Mouse (Mus musculus) neural tube, embryonic 14.5 days (tissue): ENCODE data around the gene F2rl3. TPM values are rescaled to one million over a fixed set of nuclear protein-coding genes. Genes with fewer than 3 reads are reported as not detected.

ENCODE experiments used
- ATAC-seq: fragments of 200-750 bp; cut with Nextera tagmentation; 2 replicates; pipeline ENCODE4 v1.8.0; 2017; ENCODE audit warnings: low read depth, mild to moderate bottlenecking, moderate TSS enrichment, moderate library complexity
- H3K27ac ChIP-seq: fragments of 300-500 bp; sonication (generic); 2 replicates; pipeline ENCODE4 v1.5.1; 2014; ENCODE audit warnings: low read depth, mild to moderate bottlenecking, control low read depth, low read length, moderate library complexity, mixed read lengths
- H3K27me3 ChIP-seq: fragments of 300-500 bp; sonication (generic); 2 replicates; pipeline ENCODE4 v1.6.1; 2014; ENCODE audit warnings: low read length; ENCODE audit not compliant: control insufficient read depth, insufficient read depth
- H3K36me3 ChIP-seq: fragments of 300-500 bp; sonication (generic); 2 replicates; pipeline ENCODE4 v1.6.1; 2014; ENCODE audit warnings: low read length, mixed read lengths; ENCODE audit not compliant: control insufficient read depth, insufficient read depth
- H3K4me1 ChIP-seq: fragments of 300-500 bp; sonication (generic); 2 replicates; pipeline ENCODE4 v1.6.1; 2014; ENCODE audit warnings: low read length; ENCODE audit not compliant: control insufficient read depth, insufficient read depth
- H3K4me2 ChIP-seq: fragments of 300-500 bp; sonication (generic); 2 replicates; pipeline ENCODE4 v1.6.1; 2014; ENCODE audit warnings: mild to moderate bottlenecking, low read depth, low read length, control low read depth
- H3K4me3 ChIP-seq: fragments of 300-500 bp; sonication (generic); 2 replicates; pipeline ENCODE4 v1.5.1; 2014; ENCODE audit warnings: low read depth, low read length, control low read depth, mixed read lengths
- H3K9ac ChIP-seq: fragments of 300-500 bp; sonication (generic); replicated peaks from 2 replicates; pipeline ENCODE4 v1.6.1; 2014; ENCODE audit warnings: low read depth, mild to moderate bottlenecking, control low read depth, low read length, mixed read lengths
- H3K9me3 ChIP-seq: fragments of 300-500 bp; sonication (generic); 2 replicates; pipeline ENCODE4 v1.6.1; 2016; ENCODE audit warnings: low read length; ENCODE audit not compliant: control insufficient read depth
- WGBS: fragments of 180-500 bp; shearing (Covaris S2); extraction: QIAGEN DNeasy Blood & Tissue Kit; methylation state at CpG from one replicate; pipeline ENCODE4 v1.1.7; 2014; 5-methylcytosine and 5-hydroxymethylcytosine counted together
- polyA plus RNA-seq: library from polyadenylated mRNA; unstranded; fragments of >200 nt; fragmentation: Nextera tagmentation; extraction: Ambion mirVana; gene quantifications from 2 replicates; pipeline ENCODE4 v1.2.1, GENCODE M21; 2014

F2rl3 gene
- polyA plus RNA-seq, 1 experiment from 2014 or later: 0.33 TPM

DNA sequence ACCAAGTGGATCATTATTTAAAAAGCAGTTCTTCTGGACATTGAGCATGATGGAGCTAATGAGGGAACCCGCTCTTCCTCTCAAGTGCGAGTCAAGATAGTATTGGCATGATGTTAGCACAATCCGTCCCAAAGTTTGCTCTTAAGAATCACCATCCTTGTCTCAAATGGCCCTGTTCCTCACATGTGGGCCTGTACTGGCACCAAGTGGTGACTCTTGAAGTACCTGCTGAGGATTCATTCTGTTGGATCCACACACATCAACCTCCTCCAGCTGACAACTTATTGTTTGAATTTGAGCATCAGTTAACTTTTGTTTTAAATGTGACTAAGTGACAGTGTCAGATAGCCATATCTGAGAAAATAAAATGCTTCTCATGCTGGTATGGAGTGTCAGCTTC is 51.0 kb downstream of the F2rl3 start:
- Histone ChIP-seq H3K4me1 (no peaks in the 10 kb centered on the region), H3K4me3 (no peak overlapping the region), H3K27ac (no peak overlapping the region), H3K4me2 (no peak overlapping the region), H3K27me3 (no peaks in the 10 kb centered on the region), H3K9me3 (no peaks in the 10 kb centered on the region), H3K36me3 (no peaks in the 10 kb centered on the region), H3K9ac (no peak overlapping the region)
- 85% methylated on average over 3 of the region's 3 CpGs for WGBS
- no peak for ATAC-seq

Other genes with a start within 250 kb of the F2rl3 start
- gene Med26, start 213.6 kb upstream of the F2rl3 start, polyA plus RNA-seq: 11.4 and 14.6 TPM in 2 replicates
- gene Smim7, start 190.8 kb upstream of the F2rl3 start, polyA plus RNA-seq: 133 and 144 TPM in 2 replicates
- 27.9 and 31.6 TPM in 2 replicates for gene Tmem38a, start 189.8 kb upstream of the F2rl3 start, polyA plus RNA-seq
- 2.1 and 2.6 TPM in 2 replicates for gene Nwd1, start 115.2 kb upstream of the F2rl3 start, polyA plus RNA-seq
- gene Sin3b, start 38.6 kb upstream of the F2rl3 start, polyA plus RNA-seq: 177 and 182 TPM in 2 replicates